Mouse (Mus musculus) kidney, embryonic 16.5 days (tissue): ENCODE measurements at regions not wholly inside any gene's neighbourhood (a gene's known extent, or its start where the extent isn't known, plus 50 kb on each side); places are given as distances from the start of the nearest gene placed in this dataset.

Experiments
- ATAC-seq: fragments of 200-750 bp; cut with Nextera tagmentation; 2 replicates; pipeline ENCODE4 v1.8.0; 2017; ENCODE audit warnings: moderate TSS enrichment; ENCODE audit not compliant: low FRiP score, low TSS enrichment
- H3K27ac ChIP-seq: fragments of 300-500 bp; sonication (generic); 2 replicates; pipeline ENCODE4 v1.5.1; 2014; ENCODE audit warnings: low read length
- H3K27me3 ChIP-seq: fragments of 300-500 bp; sonication (generic); 2 replicates; pipeline ENCODE4 v1.6.1; 2014; ENCODE audit warnings: low read length, control low read depth, mixed read lengths; ENCODE audit not compliant: insufficient read depth
- H3K36me3 ChIP-seq: fragments of 300-500 bp; sonication (generic); 2 replicates; pipeline ENCODE4 v1.6.1; 2014; ENCODE audit warnings: low read length, control low read depth, mixed read lengths; ENCODE audit not compliant: insufficient read depth
- H3K4me1 ChIP-seq: fragments of 300-500 bp; sonication (generic); 2 replicates; pipeline ENCODE4 v1.6.1; 2014; ENCODE audit warnings: low read length, control low read depth, mixed read lengths; ENCODE audit not compliant: insufficient read depth
- H3K4me2 ChIP-seq: fragments of 300-500 bp; sonication (generic); replicated peaks from 2 replicates; pipeline ENCODE4 v1.6.1; 2014; ENCODE audit warnings: low read depth, low read length
- H3K4me3 ChIP-seq: fragments of 300-500 bp; sonication (generic); 2 replicates; pipeline ENCODE4 v1.5.1; 2014; ENCODE audit warnings: mild to moderate bottlenecking, low read length
- H3K9ac ChIP-seq: fragments of 300-500 bp; sonication (generic); replicated peaks from 2 replicates; pipeline ENCODE4 v1.6.1; 2014; ENCODE audit warnings: low read length
- H3K9me3 ChIP-seq: fragments of 300-500 bp; sonication (generic); 2 replicates; pipeline ENCODE4 v1.6.1; 2016; ENCODE audit warnings: low read length, control low read depth
- WGBS: fragments of 180-500 bp; shearing (Covaris S2); extraction: QIAGEN DNeasy Blood & Tissue Kit; methylation state at CpG from one replicate; pipeline ENCODE4 v1.1.7; 2014; 5-methylcytosine and 5-hydroxymethylcytosine counted together

GRCm38 (mm10) chrX:11629906-11630305 is 302.3 kb downstream of the H2al1j start:
- Histone ChIP-seq H3K27ac (no peak overlapping the region), H3K9ac (no peak overlapping the region), H3K4me1 (peaks cover 9% of the 10 kb centered on the region; the same call in 1 of the 2 replicates), H3K36me3 (no peaks in the 10 kb centered on the region), H3K27me3 (peaks cover 12% of the 10 kb centered on the region; the same call in 1 of the 2 replicates), H3K9me3 (no peaks in the 10 kb centered on the region), H3K4me2 (no peak overlapping the region), H3K4me3 (no peak overlapping the region)
- WGBS, result 23% methylated on average over 1 of the region's 1 CpGs
- no peak for ATAC-seq

- Histone ChIP-seq H3K36me3 (no peaks in the 10 kb centered on the region), H3K4me2 (peak overlapping the region; percentile 41), H3K27me3 (peaks cover 13% of the 10 kb centered on the region; the same call in 1 of the 2 replicates), H3K4me1 (peaks cover 9% of the 10 kb centered on the region; the same call in 1 of the 2 replicates), H3K9ac (peak overlapping the region; percentile 16; the same call in 1 of the 2 replicates), H3K4me3 (peak overlapping the region; percentile 22), H3K27ac (0 out of 2 replicates have a peak overlapping the region, but pooled peaks have one; percentile 34), H3K9me3 (no peaks in the 10 kb centered on the region)
- ATAC-seq, result no peak
- 23% methylated on average over 14 of the region's 14 CpGs for whole genome bisulfite sequencing
Measured at GRCm38 (mm10) chrX:11631186-11631913, 303.7 kb downstream of the H2al1j start.

GRCm38 (mm10) chrX:11632011-11632410 is 304.4 kb downstream of the H2al1j start:
- Histone ChIP-seq H3K36me3 (no peaks in the 10 kb centered on the region), H3K9me3 (no peaks in the 10 kb centered on the region), H3K27ac (0 out of 2 replicates have a peak overlapping the region, but pooled peaks have one; percentile 34), H3K9ac (peak overlapping the region; percentile 16; the same call in 1 of the 2 replicates), H3K4me1 (peaks cover 9% of the 10 kb centered on the region; the same call in 1 of the 2 replicates), H3K27me3 (peaks cover 13% of the 10 kb centered on the region; the same call in 1 of the 2 replicates), H3K4me2 (peak overlapping the region; percentile 41), H3K4me3 (peak overlapping the region; percentile 22)
- ATAC-seq, result no peak
- 32% methylated on average over 14 of the region's 14 CpGs for WGBS

- no peak overlapping the region for H3K9ac ChIP-seq
- H3K4me3 ChIP-seq, result no peak overlapping the region
- H3K4me1 ChIP-seq, result peaks cover 9% of the 10 kb centered on the region; the same call in 1 of the 2 replicates
- H3K27me3 ChIP-seq, result peaks cover 13% of the 10 kb centered on the region; the same call in 1 of the 2 replicates
- no peak overlapping the region for H3K27ac ChIP-seq
- H3K9me3 ChIP-seq, result no peaks in the 10 kb centered on the region
- 62% methylated on average over 6 of the region's 6 CpGs for WGBS
- no peak for ATAC-seq
- no peak overlapping the region for H3K4me2 ChIP-seq
- H3K36me3 ChIP-seq, result no peaks in the 10 kb centered on the region
Measured at GRCm38 (mm10) chrX:11633823-11634222, 306.2 kb downstream of the H2al1j start.

- ATAC-seq, result no peak
- Histone ChIP-seq H3K36me3 (no peaks in the 10 kb centered on the region), H3K4me2 (no peak overlapping the region), H3K4me1 (no peaks in the 10 kb centered on the region), H3K27me3 (peaks cover 3% of the 10 kb centered on the region; the same call in 1 of the 2 replicates), H3K4me3 (no peak overlapping the region), H3K9me3 (0 out of 2 replicates have a peak, but pooled peaks cover 2% of the 10 kb centered on the region), H3K9ac (no peak overlapping the region), H3K27ac (no peak overlapping the region)
- WGBS, result 78% methylated on average over 6 of the region's 6 CpGs
Measured at GRCm38 (mm10) chrX:11644484-11644883, 316.9 kb downstream of the H2al1j start.

GRCm38 (mm10) chrX:11646681-11647526 is 319.3 kb downstream of the H2al1j start:
- WGBS, result 83% methylated on average over 7 of the region's 7 CpGs
- Histone ChIP-seq H3K4me3 (no peak overlapping the region), H3K36me3 (no peaks in the 10 kb centered on the region), H3K9ac (no peak overlapping the region), H3K9me3 (0 out of 2 replicates have a peak, but pooled peaks cover 2% of the 10 kb centered on the region), H3K4me2 (no peak overlapping the region), H3K27ac (no peak overlapping the region), H3K4me1 (no peaks in the 10 kb centered on the region), H3K27me3 (peaks cover 5% of the 10 kb centered on the region; the same call in 1 of the 2 replicates)
- no peak for ATAC-seq

GRCm38 (mm10) chrX:11647527-11647836 is 319.9 kb downstream of the H2al1j start:
- H3K4me3 ChIP-seq, result no peak overlapping the region
- WGBS, result 36% methylated on average over 1 of the region's 1 CpGs
- 0 out of 2 replicates have a peak, but pooled peaks cover 2% of the 10 kb centered on the region for H3K9me3 ChIP-seq
- H3K36me3 ChIP-seq, result no peaks in the 10 kb centered on the region
- peaks cover 5% of the 10 kb centered on the region; the same call in 1 of the 2 replicates for H3K27me3 ChIP-seq
- H3K4me2 ChIP-seq, result no peak overlapping the region
- H3K9ac ChIP-seq, result no peak overlapping the region
- ATAC-seq, result no peak
- H3K4me1 ChIP-seq, result no peaks in the 10 kb centered on the region
- no peak overlapping the region for H3K27ac ChIP-seq

GRCm38 (mm10) chrX:11653336-11653735 is 325.7 kb downstream of the H2al1j start:
- no peaks in the 10 kb centered on the region for H3K36me3 ChIP-seq
- H3K4me3 ChIP-seq, result no peak overlapping the region
- no peak overlapping the region for H3K4me2 ChIP-seq
- H3K9ac ChIP-seq, result no peak overlapping the region
- WGBS, result 87% methylated on average over 2 of the region's 2 CpGs
- no peaks in the 10 kb centered on the region for H3K9me3 ChIP-seq
- H3K27me3 ChIP-seq, result peaks cover 10% of the 10 kb centered on the region; the same call in 1 of the 2 replicates
- ATAC-seq, result no peak
- H3K4me1 ChIP-seq, result no peaks in the 10 kb centered on the region
- H3K27ac ChIP-seq, result no peak overlapping the region

- no peaks in the 10 kb centered on the region for H3K36me3 ChIP-seq
- 74% methylated on average over 5 of the region's 5 CpGs for WGBS
- no peak overlapping the region for H3K9ac ChIP-seq
- no peak overlapping the region for H3K4me2 ChIP-seq
- no peaks in the 10 kb centered on the region for H3K4me1 ChIP-seq
- peaks cover 12% of the 10 kb centered on the region; the same call in 1 of the 2 replicates for H3K27me3 ChIP-seq
- H3K27ac ChIP-seq, result no peak overlapping the region
- ATAC-seq, result no peak
- H3K4me3 ChIP-seq, result no peak overlapping the region
- no peaks in the 10 kb centered on the region for H3K9me3 ChIP-seq
Measured at GRCm38 (mm10) chrX:11654976-11655375, 327.4 kb downstream of the H2al1j start.
